Mouse (Mus musculus) intestine, embryonic 14.5 days (tissue): ENCODE results near the gene Klf13. TPM values are rescaled to one million over a fixed set of nuclear protein-coding genes. Genes with fewer than 3 reads are reported as not detected.

Experiments
- ATAC-seq: fragments of 200-750 bp; cut with Nextera tagmentation; replicated peaks from 2 replicates; pipeline ENCODE4 v1.8.0; 2017; ENCODE audit warnings: low read depth, moderate number of reproducible peaks, moderate TSS enrichment, moderate library complexity; ENCODE audit not compliant: low FRiP score, low TSS enrichment
- DNase-seq: peaks from one replicate; pipeline ENCODE4 v3.0.0-alpha.2; 2018; ENCODE audit warnings: low spot score
- H3K27ac ChIP-seq: fragments of 300-500 bp; sonication (generic); 2 replicates; pipeline ENCODE4 v1.5.1; 2014; ENCODE audit warnings: low read depth, mild to moderate bottlenecking, control low read depth
- H3K27me3 ChIP-seq: fragments of 300-500 bp; sonication (generic); replicated peaks from 2 replicates; pipeline ENCODE4 v1.6.1; 2014; ENCODE audit warnings: low read length, control low read depth; ENCODE audit not compliant: control insufficient read depth, insufficient read depth
- H3K36me3 ChIP-seq: fragments of 300-500 bp; sonication (generic); 2 replicates; pipeline ENCODE4 v1.6.1; 2014; ENCODE audit warnings: low read length, control low read depth; ENCODE audit not compliant: control insufficient read depth, insufficient read depth
- H3K4me1 ChIP-seq: fragments of 300-500 bp; sonication (generic); replicated peaks from 2 replicates; pipeline ENCODE4 v1.6.1; 2014; ENCODE audit warnings: low read length, control low read depth, mixed read lengths; ENCODE audit not compliant: control insufficient read depth, insufficient read depth
- H3K4me2 ChIP-seq: fragments of 300-500 bp; sonication (generic); 2 replicates; pipeline ENCODE4 v1.6.1; 2014; ENCODE audit warnings: low read length
- H3K4me3 ChIP-seq: fragments of 300-500 bp; sonication (generic); 2 replicates; pipeline ENCODE4 v1.5.1; 2014; ENCODE audit warnings: low read depth, low read length, control low read depth, mixed read lengths
- H3K9ac ChIP-seq: fragments of 300-500 bp; sonication (generic); 2 replicates; pipeline ENCODE4 v1.6.1; 2014; ENCODE audit warnings: mild to moderate bottlenecking, low read length
- H3K9me3 ChIP-seq: fragments of 300-500 bp; sonication (generic); 2 replicates; pipeline ENCODE4 v1.6.1; 2016; ENCODE audit warnings: low read length, control low read depth; ENCODE audit not compliant: control insufficient read depth
- whole genome bisulfite sequencing: fragments of 180-500 bp; shearing (Covaris S2); extraction: QIAGEN DNeasy Blood & Tissue Kit; methylation state at CpG from one replicate; pipeline ENCODE4 v1.1.7; 2014; 5-methylcytosine and 5-hydroxymethylcytosine counted together
- polyA plus RNA-seq: library from polyadenylated mRNA; unstranded; fragments of >200 nt; fragmentation: Nextera tagmentation; extraction: Ambion mirVana; gene quantifications from 2 replicates; pipeline ENCODE4 v1.2.1, GENCODE M21; 2014

The Klf13 gene
- polyA plus RNA-seq, 1 experiment from 2014 or later = 32.1 TPM

- DNase-seq = no peak
- H3K36me3 ChIP-seq = no peaks in the 10 kb centered on the region
- no peak overlapping the region for H3K27ac ChIP-seq
- no peak for ATAC-seq
- no peaks in the 10 kb centered on the region for H3K27me3 ChIP-seq
- no peak overlapping the region for H3K9ac ChIP-seq
- no peaks in the 10 kb centered on the region for H3K9me3 ChIP-seq
- no peak overlapping the region for H3K4me2 ChIP-seq
- WGBS = 87% methylated on average over 6 of the region's 6 CpGs
- no peaks in the 10 kb centered on the region for H3K4me1 ChIP-seq
- no peak overlapping the region for H3K4me3 ChIP-seq
These were observed 4.8 kb downstream of the Klf13 start for GRCm38 (mm10) chr7:63933905-63934304.

- Histone ChIP-seq H3K4me1 (no peaks in the 10 kb centered on the region), H3K36me3 (no peaks in the 10 kb centered on the region), H3K27ac (no peak overlapping the region), H3K9ac (no peak overlapping the region), H3K4me3 (no peak overlapping the region), H3K4me2 (no peak overlapping the region), H3K27me3 (no peaks in the 10 kb centered on the region), H3K9me3 (no peaks in the 10 kb centered on the region)
- 88% methylated on average over 3 of the region's 3 CpGs for WGBS
- no peak for DNase-seq
- ATAC-seq = no peak
These were observed 6.3 kb downstream of the Klf13 start for GRCm38 (mm10) chr7:63932461-63932860.

GRCm38 (mm10) chr7:63930766-63931165 is 7.9 kb downstream of the Klf13 start:
- H3K27ac ChIP-seq = no peak overlapping the region
- H3K27me3 ChIP-seq = no peaks in the 10 kb centered on the region
- peaks cover 7% of the 10 kb centered on the region for H3K4me1 ChIP-seq
- H3K36me3 ChIP-seq = no peaks in the 10 kb centered on the region
- 89% methylated on average over 5 of the region's 5 CpGs for WGBS
- DNase-seq = no peak
- ATAC-seq = no peak
- H3K9me3 ChIP-seq = no peaks in the 10 kb centered on the region
- no peak overlapping the region for H3K4me2 ChIP-seq
- H3K9ac ChIP-seq = no peak overlapping the region
- no peak overlapping the region for H3K4me3 ChIP-seq

- 93% methylated on average over 3 of the region's 3 CpGs for WGBS
- ATAC-seq = no peak
- H3K36me3 ChIP-seq = no peaks in the 10 kb centered on the region
- H3K4me3 ChIP-seq = no peak overlapping the region
- peaks cover 13% of the 10 kb centered on the region for H3K4me1 ChIP-seq
- no peaks in the 10 kb centered on the region for H3K9me3 ChIP-seq
- H3K4me2 ChIP-seq = no peak overlapping the region
- H3K27ac ChIP-seq = no peak overlapping the region
- no peaks in the 10 kb centered on the region for H3K27me3 ChIP-seq
- DNase-seq = no peak
- H3K9ac ChIP-seq = no peak overlapping the region
These were observed 8.6 kb downstream of the Klf13 start for GRCm38 (mm10) chr7:63930132-63930531.

GRCm38 (mm10) chr7:63929080-63929479 is 9.6 kb downstream of the Klf13 start:
- Histone ChIP-seq H3K9me3 (no peaks in the 10 kb centered on the region), H3K4me2 (no peak overlapping the region), H3K27ac (no peak overlapping the region), H3K4me1 (peaks cover 24% of the 10 kb centered on the region), H3K9ac (no peak overlapping the region), H3K36me3 (no peaks in the 10 kb centered on the region), H3K4me3 (no peak overlapping the region), H3K27me3 (no peaks in the 10 kb centered on the region)
- DNase-seq (no peak), ATAC-seq (no peak)
- WGBS = 87% methylated on average over 4 of the region's 4 CpGs

- no peaks in the 10 kb centered on the region for H3K27me3 ChIP-seq
- no peak overlapping the region for H3K4me2 ChIP-seq
- H3K27ac ChIP-seq = no peak overlapping the region
- H3K4me3 ChIP-seq = no peak overlapping the region
- WGBS = 92% methylated on average over 6 of the region's 6 CpGs
- no peak for ATAC-seq
- H3K4me1 ChIP-seq = peaks cover 25% of the 10 kb centered on the region
- DNase-seq = no peak
- no peak overlapping the region for H3K9ac ChIP-seq
- H3K9me3 ChIP-seq = no peaks in the 10 kb centered on the region
- no peaks in the 10 kb centered on the region for H3K36me3 ChIP-seq
These were observed 11.6 kb downstream of the Klf13 start for GRCm38 (mm10) chr7:63927121-63927520.

GRCm38 (mm10) chr7:63926492-63926891 is 12.2 kb downstream of the Klf13 start:
- H3K27ac ChIP-seq = 0 out of 2 replicates have a peak overlapping the region, but pooled peaks have one; percentile 4
- WGBS = 73% methylated on average over 3 of the region's 3 CpGs

GRCm38 (mm10) chr7:63925413-63926360 is 13.0 kb downstream of the Klf13 start:
- peak; percentile 65; the same call in 1 of the 2 replicates for ATAC-seq
- H3K4me2 ChIP-seq = no peak overlapping the region
- no peak for DNase-seq

More at GRCm38 (mm10) chr7:63926492-63926891, 12.2 kb downstream of the Klf13 start:
- no peak overlapping the region for H3K9ac ChIP-seq
- H3K4me3 ChIP-seq = no peak overlapping the region
- ATAC-seq = no peak
- DNase-seq = no peak
- no peaks in the 10 kb centered on the region for H3K36me3 ChIP-seq
- H3K4me2 ChIP-seq = no peak overlapping the region
- H3K4me1 ChIP-seq = peaks cover 25% of the 10 kb centered on the region
- H3K27me3 ChIP-seq = no peaks in the 10 kb centered on the region
- no peaks in the 10 kb centered on the region for H3K9me3 ChIP-seq

More at GRCm38 (mm10) chr7:63925413-63926360, 13.0 kb downstream of the Klf13 start:
- H3K4me1 ChIP-seq = peaks cover 25% of the 10 kb centered on the region
- H3K9ac ChIP-seq = no peak overlapping the region
- H3K36me3 ChIP-seq = no peaks in the 10 kb centered on the region
- no peak overlapping the region for H3K4me3 ChIP-seq
- no peaks in the 10 kb centered on the region for H3K9me3 ChIP-seq
- WGBS = 60% methylated on average over 14 of the region's 14 CpGs
- peak overlapping the region; percentile 40; the same call in 1 of the 2 replicates for H3K27ac ChIP-seq
- no peaks in the 10 kb centered on the region for H3K27me3 ChIP-seq
